Mouse (Mus musculus) layer of hippocampus, adult 8-10 months (tissue): ENCODE results near the gene Polr1e. TPM values are rescaled to one million over a fixed set of nuclear protein-coding genes. Genes with fewer than 3 reads are reported as not detected.
"Not testable (repeated sequence)": the region's sequence is repeated elsewhere in the genome, so short reads cannot be mapped to it uniquely, and the experiment has no call there.

Experiments
- DNase-seq, 2 experiments: peaks; one replicate each; pipeline ENCODE4 v3.0.0; 2022; ENCODE audit warnings: low spot score in 2 of 2
- total RNA-seq, 4 experiments: library from RNA; stranded (reverse); gene quantifications; 2 replicates each; pipeline ENCODE4 v1.2.4; 2022

The Polr1e gene
- total RNA-seq, 4 experiments from 2014 or later, result 9.1 to 12.0 (median 11.4) TPM

DNA sequence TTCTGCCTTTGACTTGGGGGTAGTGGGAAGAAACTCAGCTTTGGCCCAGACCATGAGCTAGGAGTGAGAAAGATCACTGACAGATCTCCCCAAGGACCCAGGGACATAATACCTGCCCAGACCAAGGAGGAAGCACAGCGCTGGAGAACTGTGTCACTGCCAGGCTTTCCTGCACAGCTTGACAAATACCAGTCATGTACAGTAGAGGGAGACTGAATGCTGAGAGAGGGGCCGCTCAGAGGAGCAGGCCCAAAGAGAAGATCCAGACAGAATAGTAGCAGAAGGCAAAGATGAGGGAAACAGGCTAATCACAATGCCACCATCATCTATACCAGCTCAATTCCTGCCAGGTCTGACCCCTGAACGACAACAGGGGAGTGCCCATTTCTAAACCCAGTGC is 36.5 kb downstream of the Polr1e start:
- DNase-seq, result no peak

DNA sequence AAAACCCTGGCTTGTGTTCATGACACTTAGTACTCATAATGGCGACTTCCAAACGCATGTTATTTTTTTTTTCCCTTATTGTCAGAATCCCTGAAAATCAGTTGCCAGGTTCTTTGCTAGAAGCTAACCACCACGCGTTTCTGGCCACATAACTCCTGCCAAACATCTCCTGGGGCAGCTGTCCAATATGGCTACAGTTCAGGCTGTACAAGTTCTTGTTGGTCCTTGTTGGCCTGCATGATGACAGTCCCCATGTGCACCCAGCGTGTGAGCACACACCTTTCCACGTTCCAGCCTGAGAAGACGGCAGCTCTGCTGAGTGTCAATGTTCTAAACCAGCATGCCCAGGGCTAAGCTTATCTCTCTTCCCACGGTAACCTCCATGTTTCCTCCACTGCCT is 37.1 kb downstream of the Polr1e start:
- no peak for DNase-seq

- DNase-seq, result not testable (repeated sequence)
Measured at GRCm38 (mm10) chr4:45063836-45064235, 45.5 kb downstream of the Polr1e start.

GRCm38 (mm10) chr4:45064577-45064976 is 46.2 kb downstream of the Polr1e start:
- DNase-seq, result no peak

DNA sequence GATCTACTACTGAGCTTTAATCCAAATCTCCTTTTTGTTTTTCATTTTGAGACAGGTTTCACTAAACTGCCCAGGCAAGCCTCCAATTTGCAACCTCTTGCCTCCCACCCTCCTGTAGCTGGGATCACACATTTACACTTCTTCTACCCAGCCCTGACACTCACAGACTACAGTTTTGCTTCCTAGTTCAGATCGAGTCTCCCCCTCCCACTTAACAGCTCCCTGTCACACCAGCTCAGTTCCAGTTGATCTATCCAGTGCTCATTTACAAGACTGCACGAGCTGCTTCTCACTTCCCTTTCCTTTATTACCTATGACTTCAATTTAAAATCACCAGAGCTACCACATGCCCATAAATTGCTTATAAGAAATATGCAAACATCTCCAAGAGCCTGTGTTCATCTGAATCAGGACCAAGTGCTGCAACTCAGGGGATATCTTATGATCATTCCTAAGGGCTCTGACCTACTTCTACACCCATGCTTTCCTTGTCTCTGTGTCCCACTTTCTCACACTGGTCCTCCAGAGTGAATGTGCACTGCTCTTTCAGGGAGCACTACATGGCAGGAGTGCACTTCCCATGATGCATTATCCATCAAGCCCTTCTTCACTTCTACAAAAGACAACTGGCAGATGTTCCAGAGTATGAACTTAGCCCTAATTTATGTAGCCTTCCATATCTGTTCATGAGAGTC is 47.8 kb downstream of the Polr1e start:
- DNase-seq, result no peak

GRCm38 (mm10) chr4:45067742-45068141 is 49.4 kb downstream of the Polr1e start:
- DNase-seq, result no peak

DNA sequence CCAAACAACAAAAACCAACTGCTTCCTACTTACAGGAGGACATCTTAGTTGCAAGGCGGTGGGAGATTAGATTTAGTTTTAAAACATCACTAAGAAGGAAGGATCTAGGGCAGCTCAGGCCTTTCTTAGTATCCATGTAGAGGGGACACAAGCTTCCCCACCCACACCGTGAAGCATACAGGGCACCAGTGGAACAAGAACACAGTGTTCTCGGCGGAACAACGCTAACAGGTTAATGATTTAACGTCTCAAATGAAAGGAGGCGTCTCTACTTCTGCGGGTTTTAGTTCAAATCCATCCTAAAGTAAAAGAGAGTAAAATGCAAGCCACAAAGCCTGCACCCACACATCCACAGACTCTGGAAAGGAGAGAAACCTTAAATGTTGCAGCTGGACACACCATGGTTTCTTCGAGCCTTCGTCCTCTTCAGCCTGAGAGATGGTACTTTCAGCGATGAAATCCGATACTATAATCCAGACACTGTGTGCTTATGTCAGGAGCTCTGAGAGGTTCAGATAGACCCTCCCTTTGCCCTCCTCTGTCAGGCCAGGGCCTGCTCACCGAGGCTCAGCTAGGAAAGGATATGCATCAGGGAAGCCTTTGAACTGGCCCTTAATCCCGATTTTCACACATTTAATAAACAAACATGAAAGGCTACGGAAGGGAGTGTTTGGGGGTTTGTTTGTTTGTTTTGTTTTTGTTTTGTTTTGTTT is 54.0 kb downstream of the Polr1e start:
- no peak for DNase-seq

GRCm38 (mm10) chr4:45073544-45073943 is 55.2 kb downstream of the Polr1e start:
- DNase-seq, result no peak

DNA sequence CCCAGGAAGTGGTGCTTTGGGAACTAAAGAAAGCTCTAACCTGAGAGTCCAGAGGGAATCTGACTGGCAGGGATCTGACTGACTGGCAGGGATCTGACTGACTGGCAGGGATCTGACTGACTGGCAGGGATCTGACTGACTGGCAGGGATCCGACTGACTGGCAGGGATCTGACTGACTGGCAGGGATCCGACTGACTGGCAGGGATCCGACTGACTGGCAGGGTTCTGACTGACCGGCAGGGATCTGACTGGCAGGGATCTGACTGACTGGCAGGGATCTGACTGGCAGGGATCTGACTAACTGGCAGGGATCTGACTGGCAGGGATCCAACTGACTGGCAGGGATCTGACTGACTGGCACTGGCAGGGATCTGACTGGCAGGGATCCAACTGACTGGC is 62.7 kb downstream of the Polr1e start:
- not testable (repeated sequence) for DNase-seq

- peak in 1 of 2 experiments; percentile 13 for DNase-seq
Measured at GRCm38 (mm10) chr4:45082951-45083350, 64.6 kb downstream of the Polr1e start.

GRCm38 (mm10) chr4:45083487-45083886 is 65.1 kb downstream of the Polr1e start:
- DNase-seq, result peak; percentile 36 to 40

DNA sequence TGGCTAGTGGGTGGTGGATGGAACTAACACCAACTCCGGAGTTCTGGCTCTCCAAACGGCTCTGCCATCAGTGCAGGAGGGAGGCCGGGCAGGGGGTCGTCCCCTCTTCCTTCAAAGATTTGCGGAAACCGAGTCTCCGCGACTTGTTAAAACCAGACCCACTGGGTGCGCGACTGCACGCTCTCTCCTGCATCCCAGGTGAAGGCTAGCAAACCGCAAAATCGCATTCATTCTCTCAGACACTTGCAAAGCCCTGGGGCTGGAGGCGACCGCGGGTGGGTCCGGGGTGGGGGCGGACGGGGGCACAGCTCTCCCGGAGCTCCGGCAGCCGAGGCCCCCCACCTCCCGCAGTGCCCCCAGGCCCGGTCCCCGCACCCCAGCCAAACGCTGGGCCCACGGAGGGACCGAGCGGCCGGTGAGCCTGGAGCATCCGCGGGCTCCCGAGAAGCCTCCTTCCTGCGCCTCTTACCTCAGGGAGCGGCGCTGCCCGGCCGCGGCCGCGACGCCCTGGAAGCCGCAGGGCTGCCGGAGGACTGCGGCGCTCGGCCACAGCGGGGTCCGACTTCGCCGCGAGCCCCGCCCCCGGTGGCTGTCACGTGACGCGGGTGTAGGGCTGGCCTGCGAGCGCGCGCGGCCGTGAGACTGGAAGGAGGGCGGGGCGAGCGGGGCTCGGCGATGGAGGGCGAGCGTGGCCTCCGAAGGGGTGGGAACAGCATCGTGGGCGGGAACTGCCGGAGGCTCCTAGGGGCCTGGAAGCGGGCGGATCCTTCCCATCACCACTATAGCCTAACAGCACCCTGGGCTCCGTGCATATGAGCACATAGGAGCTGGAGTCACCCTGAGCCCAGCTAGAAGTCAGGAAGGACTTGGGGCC is 65.9 kb downstream of the Polr1e start, which contains the start of gene Fbxo10:
Gene Fbxo10 (minus strand): TSS at position 584 of the 874 bp plus-strand sequence.
- DNase-seq, result peak; percentile 82 to 85

DNA sequence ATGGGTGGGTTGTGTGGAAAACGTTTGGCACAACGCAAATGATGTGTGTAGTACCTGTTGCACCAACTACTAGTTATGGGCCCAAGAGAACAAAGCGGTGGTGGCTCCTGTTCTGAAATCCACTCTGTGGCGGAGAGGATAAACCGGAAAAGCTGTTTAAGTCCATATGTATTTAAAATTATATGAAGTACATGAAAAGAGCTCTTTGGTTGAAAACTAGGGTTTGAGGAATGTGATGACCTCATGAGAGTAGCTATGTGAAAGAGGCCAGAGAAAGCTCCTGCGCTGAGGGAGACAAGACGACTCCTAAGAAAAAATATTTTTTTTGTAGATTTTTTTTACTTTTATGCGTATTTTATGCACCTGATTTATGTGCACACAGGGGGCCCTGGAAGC is 66.5 kb downstream of the Polr1e start:
- DNase-seq, result no peak

Other genes starting within 250 kb of the Polr1e start
- gene Grhpr, start 37.2 kb upstream of the Polr1e start, total RNA-seq, result 10 to 100 TPM; 25.5 to 33.4 (median 30.7) TPM
- gene Zbtb5, start 6.2 kb upstream of the Polr1e start, total RNA-seq, result 10 to 100 TPM in 1 of 4 experiments, 1 to 10 TPM in 3; 9.4 to 10.6 (median 9.7) TPM
- 10 to 100 TPM; 40.8 to 49.0 (median 45.1) TPM for gene Fbxo10, start 66.0 kb downstream of the Polr1e start, total RNA-seq
- 10 to 100 TPM; 56.8 to 69.2 (median 64.7) TPM for gene Tomm5, start 89.5 kb downstream of the Polr1e start, total RNA-seq
- gene Frmpd1, start 166.3 kb downstream of the Polr1e start, total RNA-seq, result 10 to 100 TPM; 10.0 to 14.9 (median 12.5) TPM